Mouse (Mus musculus) layer of hippocampus, postnatal 36 days (tissue): Measurements from ENCODE around the gene Lrp6. TPM values are rescaled to one million over a fixed set of nuclear protein-coding genes. Genes with fewer than 3 reads are reported as not detected.

Experiments
- DNase-seq, 2 experiments: peaks; one replicate each; pipeline ENCODE4 v3.0.0; 2022
- total RNA-seq, 2 experiments: library from RNA; stranded (reverse); gene quantifications; 2 replicates each; pipeline ENCODE4 v1.2.3; 2021

Gene Lrp6
- total RNA-seq, 2 experiments from 2014 or later: 50.5 to 54.8 TPM

GRCm38 (mm10) chr6:134494828-134495698, 71.7 kb downstream of the Lrp6 start:
- peak; percentile 26 to 31 for DNase-seq

DNA sequence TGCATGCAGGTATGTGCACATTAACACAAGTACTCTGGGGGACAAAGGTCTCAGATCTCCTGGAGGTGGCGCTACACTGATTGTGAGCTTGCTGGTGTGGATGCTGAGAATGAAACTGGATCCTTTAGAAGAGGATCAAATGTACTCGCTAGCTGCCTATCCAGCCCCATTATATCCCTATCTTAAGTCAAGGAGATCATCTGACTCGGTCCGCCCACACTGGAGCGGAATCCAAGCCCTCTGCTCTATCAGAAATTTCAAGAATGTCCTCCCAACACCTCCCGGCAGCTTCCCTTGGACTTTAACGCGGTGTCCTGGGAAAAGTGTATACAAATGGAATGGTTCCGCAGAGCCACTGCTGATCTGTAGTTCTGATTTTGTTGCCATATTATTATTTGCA, 77.1 kb downstream of the Lrp6 start:
- no peak for DNase-seq

DNA sequence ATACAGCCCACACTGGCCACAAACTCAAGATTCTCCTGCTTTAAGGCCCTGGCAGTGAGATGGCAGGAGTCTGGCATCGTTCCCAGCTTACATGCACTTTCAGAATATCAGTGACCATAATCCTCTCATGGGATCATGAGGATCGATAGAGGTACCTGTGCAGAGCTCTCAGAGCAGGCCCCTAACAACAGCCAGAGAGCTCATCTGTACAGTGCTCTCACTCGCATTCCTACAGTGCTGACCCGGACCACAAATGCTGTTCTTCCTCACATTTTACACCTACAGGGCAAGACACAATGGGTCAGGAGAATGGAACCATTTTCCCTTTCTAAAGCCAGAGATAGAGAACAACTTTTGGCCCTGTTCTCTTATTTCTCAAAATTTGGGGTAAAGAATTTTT, 77.6 kb downstream of the Lrp6 start:
- DNase-seq: no peak

GRCm38 (mm10) chr6:134486318-134486717, 80.4 kb downstream of the Lrp6 start:
- no peak for DNase-seq

GRCm38 (mm10) chr6:134479481-134479880, 87.3 kb downstream of the Lrp6 start:
- no peak for DNase-seq

DNA sequence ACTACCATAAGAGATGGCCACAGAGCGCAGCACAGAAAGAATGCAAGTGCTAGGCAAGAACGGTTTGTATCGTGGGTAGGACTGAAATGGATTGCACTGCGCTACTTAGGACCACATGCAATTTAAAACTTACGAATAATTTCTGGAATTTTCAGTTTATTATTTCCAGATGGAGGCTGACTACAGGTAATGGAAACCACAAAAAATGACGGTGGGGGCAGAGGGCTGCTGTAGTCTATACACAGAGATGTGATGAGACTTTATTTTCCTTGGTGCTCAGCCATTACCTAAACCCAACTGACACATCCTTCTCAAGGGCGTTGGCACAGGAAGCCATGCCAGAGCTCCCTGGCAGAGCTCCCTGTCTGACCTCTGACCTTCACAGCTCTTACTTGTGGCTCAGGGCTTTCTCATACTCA, 93.6 kb downstream of the Lrp6 start:
- DNase-seq: no peak

DNA sequence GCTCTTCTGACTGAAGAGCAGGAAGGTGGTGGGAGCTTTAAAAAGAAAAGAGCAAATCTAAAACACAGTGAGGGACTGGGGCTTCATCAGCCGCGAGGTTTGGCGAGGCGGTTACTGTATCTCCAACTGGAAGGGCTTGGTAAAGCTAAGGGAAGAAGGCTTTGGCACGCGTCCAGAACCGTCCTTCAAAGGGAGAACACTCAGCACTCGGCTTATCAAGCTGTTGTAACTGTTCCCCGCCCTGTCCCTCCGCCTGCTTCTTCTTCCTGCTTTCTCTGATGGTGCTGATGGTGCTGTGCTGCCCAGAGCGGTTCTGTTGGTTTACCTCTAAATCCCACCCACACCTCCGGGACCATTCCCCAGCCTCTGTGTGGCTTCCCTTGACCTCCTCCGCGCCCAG, 95.9 kb downstream of the Lrp6 start:
- peak; percentile 39 to 48 for DNase-seq

GRCm38 (mm10) chr6:134469297-134469696, 97.5 kb downstream of the Lrp6 start:
- no peak for DNase-seq

DNA sequence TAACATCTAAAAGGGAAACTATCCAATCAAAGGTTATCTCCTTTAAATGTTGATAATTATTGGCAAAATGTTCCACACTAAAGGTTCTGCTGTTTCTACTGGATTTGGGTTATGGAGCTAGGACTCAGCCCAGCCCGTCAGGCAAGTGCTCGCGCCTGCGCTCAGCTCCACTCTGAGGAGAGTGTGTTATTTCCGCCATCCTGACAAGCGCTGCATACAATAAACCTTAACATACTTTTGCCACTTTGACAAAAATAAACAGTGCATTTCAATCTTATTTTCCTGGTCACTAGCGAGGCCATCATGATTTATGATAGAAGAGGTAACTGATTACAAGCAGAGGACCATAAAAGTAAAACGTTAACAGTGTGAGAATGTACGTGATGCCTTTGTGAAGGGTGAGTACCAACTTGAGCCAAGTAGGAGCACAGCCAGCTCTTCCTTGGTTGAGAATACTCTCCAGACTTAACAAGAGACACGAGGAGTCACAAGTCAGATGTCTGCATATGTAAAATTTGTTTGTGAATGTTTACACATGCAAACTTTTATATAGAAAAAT, 100.0 kb downstream of the Lrp6 start:
- DNase-seq: no peak

DNA sequence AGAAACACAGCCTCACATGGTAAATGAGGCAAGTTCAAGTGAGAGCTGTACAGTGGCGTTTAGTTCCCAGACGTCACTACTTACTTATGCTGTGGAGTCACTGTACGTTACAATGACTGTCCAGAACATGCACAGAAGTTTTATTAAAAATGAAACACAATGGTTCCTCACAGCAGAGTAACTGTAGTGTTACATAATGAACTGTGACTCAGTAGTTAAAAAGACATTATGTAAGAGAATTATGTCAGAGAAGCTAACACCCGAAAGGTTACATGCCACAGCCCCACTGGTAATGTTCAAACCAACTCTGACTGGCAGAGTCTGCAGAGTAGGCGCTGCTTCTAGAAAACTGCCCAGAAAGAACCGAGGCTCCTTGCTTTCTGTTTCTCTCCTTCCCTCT, 105.6 kb downstream of the Lrp6 start:
- DNase-seq: no peak

DNA sequence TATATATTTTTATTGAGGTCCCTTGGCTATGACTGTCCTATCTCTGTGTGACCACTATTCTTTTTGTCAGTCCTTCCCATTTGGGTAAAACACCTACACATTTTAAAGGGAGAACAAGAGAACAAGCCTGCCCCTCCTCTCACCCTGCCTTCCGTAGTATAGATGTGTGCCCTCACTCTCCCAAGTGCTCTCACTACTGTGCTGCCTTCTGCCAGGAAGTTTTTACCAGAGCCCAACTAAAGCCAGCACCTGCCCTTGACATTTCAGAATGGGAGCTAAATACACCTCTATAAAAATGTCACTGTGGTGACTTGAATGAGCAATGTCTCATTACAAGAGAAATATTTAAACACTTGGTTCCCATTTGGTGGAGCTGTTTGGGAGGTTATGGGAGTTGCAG, 108.4 kb downstream of the Lrp6 start:
- DNase-seq: no peak

DNA sequence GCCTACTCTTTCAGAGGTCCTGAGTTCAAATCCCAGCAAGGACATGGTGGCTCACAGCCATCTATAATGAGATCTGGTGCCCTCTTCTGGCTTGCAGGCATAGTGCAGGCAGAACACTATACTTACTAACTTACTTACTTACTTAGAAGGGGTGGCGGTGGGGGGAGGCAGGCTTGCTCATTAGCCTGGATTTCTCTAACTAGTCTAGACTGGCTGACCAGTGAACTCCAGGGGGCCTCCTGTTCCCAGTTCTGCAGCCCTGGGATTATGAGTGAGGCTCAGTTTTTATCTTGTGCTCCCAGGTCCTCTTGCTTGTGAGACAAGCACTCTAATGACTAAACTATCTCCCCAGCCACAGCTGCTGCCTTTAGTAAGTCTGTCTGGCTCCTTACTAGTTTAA, 112.7 kb downstream of the Lrp6 start:
- no peak for DNase-seq

DNA sequence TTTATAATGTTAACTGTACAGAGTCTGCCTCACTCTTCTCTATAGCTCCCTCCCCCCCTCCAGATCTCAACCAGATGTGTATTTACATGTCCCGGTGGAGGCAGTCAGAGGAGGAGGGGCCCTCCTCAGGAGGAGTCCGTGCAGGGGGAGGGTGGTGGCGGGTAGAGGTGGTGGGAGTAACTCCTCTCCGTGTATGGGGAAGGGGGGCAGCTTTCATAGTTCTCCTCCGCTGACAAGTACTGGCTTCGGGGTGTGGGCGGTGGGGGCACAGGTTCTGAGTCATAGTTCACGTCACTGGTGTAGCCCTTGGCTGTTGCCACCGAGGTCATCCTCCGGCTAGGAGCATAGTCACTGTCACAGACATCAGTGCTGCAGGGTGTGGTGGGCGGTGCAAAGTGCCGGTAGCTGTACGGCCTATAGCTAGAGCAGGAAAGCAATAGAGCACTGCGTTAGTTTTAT, 116.1 kb downstream of the Lrp6 start:
- no peak for DNase-seq

DNA sequence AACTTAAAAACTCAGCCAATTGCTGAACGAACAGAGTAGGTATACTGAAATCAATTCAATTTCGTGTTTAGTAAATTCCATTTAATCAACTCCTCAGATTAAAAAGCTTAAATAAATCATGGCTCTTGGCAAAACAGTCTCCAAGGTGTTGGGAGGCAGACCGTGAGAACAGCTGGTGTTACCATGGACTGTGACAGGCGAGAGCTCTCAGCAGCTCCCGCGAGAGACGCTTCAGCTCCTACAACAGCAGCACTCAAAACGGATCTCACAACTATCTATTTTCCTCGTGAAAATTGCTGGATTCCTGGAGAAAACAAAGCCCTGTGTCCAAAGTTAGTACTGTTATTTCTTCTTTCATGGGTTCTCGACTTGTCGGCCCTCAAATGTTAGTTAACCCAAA, 116.8 kb downstream of the Lrp6 start:
- no peak for DNase-seq

- DNase-seq: no peak
Measured at GRCm38 (mm10) chr6:134448451-134448850, 118.3 kb downstream of the Lrp6 start.

DNA sequence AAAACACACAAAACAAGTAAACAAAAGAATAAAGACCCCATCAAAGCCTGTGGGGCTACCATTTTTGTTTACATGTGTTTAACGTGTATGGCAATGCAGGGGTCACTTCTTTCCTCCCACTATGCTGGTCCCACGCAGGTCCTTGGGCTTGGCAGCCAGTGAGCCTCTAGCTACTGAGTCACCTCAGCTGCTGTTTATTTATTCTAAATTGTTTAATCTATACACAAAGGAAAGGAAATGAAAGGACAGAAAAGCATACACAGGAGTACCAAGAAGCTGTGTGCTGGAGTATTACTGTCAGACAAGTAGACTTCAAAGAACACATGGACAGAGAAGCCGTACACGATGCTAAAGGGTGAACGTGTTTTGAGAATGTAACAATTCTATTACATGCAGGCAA, 122.8 kb downstream of the Lrp6 start:
- no peak for DNase-seq

GRCm38 (mm10) chr6:134443198-134443904, 123.4 kb downstream of the Lrp6 start:
- DNase-seq: no peak

- no peak for DNase-seq
Measured at GRCm38 (mm10) chr6:134442219-134442618, 124.5 kb downstream of the Lrp6 start.

DNA sequence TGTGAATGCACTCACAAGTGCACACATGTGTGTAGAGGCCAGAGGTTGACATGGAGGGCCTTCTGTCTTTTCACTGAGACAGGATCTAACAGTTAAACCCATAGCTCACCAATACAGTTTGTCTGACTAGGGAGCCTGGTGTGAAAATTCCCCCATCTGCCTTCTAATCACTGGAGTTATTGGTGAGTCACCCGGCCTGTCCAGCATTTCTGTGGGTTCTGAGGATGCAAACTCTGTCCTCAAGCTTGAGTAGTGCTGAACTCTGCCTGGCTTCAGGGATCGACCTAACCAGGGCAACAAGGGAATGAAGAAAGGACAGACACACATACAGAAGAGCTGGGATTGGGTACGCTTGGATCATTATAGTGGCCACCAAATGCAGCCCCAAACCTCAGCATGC, 125.0 kb downstream of the Lrp6 start:
- DNase-seq: no peak

DNA sequence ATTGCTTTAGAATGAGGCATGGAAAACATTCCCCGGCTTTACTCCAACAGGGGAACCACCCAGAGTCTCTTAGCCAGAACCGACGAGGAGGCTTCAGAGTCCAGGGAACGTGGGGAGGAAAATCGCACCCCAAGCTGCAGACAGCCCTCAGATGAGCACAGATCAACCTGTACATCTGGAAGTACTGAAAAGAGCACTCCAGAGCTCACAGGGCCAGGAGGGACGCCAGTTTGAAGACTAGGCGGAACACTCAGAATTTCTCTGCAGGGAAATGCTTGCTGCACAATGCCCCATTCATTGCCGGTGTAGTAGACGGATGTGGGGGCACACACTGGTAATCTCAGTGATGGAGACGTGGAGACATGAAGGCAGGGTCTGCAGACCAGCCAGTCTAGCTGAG, 126.7 kb downstream of the Lrp6 start:
- no peak for DNase-seq

GRCm38 (mm10) chr6:134439401-134440021, 127.3 kb downstream of the Lrp6 start:
- peak; percentile 30 to 31 for DNase-seq

DNA sequence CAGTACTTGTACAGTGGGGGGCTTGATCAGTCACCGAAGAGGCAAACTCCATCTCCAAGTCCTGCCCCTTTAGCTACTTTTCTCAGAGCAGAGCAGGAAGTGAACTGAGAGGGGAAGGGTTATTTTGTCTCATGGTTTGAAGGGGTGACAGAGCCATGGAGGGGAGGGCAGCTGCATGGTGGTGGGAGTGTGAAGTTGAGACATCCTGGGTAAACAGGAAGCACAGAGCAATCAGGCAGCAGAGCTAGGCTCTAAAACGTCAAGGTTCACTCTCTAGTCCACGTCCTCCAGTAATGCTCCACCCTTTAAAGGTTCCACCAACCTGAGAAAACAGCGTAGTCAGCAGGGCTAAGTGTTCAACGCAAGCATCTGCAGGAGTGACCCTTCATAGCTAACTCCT, 129.8 kb downstream of the Lrp6 start:
- DNase-seq: no peak

DNA sequence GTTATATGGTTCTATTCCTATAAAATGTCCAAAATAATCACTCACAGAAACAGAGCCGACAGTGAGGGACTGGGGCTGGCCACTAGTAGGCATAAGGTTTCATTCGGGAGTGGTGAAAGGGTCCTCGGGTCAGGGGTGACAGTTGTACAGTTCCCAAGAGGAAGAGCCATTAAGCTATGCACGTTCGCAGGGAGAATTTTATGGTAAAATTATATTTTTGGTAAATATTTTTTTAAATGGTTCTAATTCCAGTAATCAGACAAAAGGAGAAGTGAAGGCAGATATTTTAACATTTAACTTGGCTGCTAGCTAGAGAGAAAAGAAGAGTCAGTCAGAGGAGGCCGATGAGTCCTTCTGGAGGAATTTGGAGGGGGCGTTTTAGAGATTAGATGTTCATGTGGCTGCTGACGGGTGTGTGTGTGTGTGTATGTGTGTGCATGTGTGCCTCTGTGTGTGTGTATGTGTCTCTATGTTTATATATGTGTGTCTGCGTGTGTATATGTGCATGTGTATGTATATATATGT, 131.8 kb downstream of the Lrp6 start:
- no peak for DNase-seq
